Mouse (Mus musculus) layer of hippocampus, postnatal 25 days (tissue): ENCODE results near the gene Polr2i. TPM values are rescaled to one million over a fixed set of nuclear protein-coding genes. Genes with fewer than 3 reads are reported as not detected.
"Not testable (repeated sequence)": the region's sequence is repeated elsewhere in the genome, so short reads cannot be mapped to it uniquely, and the experiment has no call there.

Source experiments
- DNase-seq, 2 experiments: peaks; one replicate each; pipeline ENCODE4 v3.0.0; 2022; ENCODE audit warnings: mixed read lengths in 2 of 2, low spot score in 1 of 2; ENCODE audit errors: extremely low spot score in 1 of 2
- total RNA-seq, 2 experiments: library from RNA; stranded (reverse); gene quantifications; 2 replicates each; pipeline ENCODE4 v1.2.3; 2021

Polr2i gene
- total RNA-seq, 2 experiments from 2014 or later: 60.0 to 64.5 TPM

GRCm38 (mm10) chr7:30202895-30203690, 28.7 kb upstream of the Polr2i start:
- DNase-seq: no peak

DNA sequence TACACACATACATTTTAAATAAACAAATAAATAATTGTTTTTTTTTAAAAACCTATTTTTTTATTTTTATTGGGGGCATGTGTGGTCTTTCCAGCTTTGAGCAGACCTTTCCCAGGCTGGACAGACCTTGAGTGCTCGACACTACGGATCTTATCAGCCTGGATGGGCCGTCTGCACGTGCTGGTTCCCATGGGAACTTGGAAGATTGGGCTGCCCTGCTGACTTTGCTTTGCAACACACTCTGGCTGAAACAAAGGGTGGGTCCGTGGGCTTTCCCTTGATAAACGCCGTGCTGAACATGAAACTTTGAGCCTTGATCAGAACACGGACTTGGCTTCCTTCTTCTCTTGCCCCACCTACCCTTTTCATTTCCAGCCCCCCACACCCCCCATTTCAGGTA, 27.4 kb upstream of the Polr2i start:
- DNase-seq: no peak

DNA sequence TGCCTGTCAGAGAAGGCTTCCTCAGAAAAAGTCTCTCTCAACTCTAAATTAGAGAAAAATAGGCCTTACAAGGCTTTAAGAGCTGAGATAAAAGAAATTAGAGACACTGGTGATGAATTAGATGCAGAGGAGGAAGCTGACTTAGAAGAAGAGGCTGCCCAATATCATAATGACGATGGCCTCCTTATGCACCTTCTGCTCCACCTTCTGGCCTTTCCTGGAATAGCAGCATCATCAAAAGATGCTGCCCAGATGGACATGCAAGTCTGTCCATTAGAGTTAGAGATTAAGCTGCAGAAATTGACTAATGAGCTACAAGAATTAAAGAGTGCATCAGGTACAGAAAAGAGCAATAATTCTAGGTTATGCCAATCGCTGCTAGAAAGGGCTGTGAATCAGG, 26.4 kb upstream of the Polr2i start:
- peak in 1 of 2 experiments; percentile 69 for DNase-seq

GRCm38 (mm10) chr7:30206364-30206763, 25.4 kb upstream of the Polr2i start:
- DNase-seq: not testable (repeated sequence)

DNA sequence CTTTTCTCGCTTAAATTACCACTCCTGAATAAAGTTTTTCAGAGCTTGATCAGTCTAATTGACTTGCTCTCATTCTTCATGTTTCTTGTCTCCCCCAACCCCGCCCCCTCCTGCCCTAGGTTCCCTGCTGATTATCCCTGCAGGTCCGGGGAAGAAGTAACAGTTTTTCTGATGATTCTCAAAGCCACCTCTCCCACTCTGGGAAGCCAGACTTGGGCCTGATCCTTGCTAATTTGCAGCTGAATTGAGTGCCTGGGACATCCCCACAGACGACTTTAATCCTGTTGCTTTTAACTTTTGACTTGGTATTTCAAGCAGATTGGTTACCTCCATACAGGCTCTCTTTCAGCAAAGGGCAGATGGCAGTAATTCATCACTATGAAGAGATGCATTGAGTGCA, 20.7 kb upstream of the Polr2i start:
- no peak for DNase-seq

- DNase-seq: no peak
Measured at GRCm38 (mm10) chr7:30213881-30214280, 17.9 kb upstream of the Polr2i start.

GRCm38 (mm10) chr7:30215875-30216274, 15.9 kb upstream of the Polr2i start:
- DNase-seq: no peak

DNA sequence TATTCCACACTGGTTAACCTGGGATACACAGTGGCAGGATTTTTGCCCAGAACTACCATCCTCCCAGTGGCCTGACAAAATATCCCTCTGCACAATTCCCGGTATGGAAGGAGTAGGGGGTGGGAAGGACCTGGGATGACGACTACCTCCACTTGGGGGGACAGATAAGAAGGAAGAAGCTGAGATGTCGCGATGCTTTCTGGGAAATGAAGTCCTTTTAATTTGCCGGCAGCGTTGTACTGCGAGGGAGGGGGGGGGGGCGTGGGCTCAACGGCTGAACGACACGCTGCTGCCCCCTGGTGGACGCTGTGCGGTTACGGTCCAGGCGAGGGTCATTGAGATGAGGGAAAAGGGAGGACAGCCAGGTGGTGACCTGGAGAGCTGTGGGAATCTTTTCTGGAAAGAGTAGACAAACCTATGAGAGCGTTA, 15.0 kb upstream of the Polr2i start:
- peak; percentile 56 to 88 for DNase-seq

DNA sequence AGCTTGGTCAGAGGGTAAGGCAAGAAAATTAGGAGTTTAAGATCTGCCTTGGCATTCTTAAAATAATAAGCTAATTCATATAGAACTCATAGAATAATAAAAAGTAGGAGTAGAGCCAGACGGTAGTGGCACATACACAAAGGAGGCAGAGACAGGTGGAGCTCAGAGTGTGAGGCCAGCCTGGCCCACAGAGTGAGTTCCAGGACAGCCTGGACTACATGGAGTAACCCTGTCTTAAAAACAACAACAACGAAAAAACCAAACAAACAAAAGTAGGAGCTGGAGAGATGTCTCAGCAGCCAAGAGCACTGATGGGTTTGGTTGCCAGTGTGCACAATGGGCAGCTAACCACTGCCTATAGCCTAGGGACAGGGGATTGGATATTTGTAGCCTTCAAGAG, 14.5 kb upstream of the Polr2i start:
- no peak for DNase-seq

DNA sequence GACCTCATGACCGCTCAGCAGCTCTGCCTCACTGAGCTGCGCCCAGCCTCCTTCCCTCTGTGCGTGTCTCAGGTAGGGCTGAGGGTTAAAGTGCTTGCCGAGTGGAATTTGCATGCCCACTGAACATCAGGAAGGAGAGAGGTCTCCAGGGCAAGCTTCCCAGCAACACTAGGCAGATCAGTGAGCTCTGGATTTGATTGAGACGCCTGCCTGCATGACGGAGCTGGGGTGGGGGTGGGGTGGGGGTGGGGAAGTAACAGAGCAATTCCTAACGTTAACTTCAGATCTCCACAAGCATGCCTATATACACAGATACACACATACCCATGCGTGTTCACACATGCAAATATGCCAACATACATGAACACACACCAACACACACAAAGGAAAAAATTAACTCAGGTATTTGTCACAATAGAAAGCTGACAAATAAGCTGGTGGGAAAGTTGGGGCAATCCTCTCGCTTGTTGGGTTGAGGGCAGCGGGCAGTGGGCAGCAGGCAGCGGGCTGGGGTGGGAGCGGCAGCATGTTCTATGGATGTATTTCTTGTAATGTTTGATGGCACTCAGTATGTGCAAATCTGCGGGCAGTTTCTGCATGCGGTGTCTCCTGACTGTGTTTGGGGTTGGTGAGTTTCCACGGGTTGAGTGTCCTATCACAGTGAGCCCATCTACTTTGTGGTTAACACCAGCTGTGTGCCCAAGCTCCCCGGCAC, 12.3 kb upstream of the Polr2i start:
- DNase-seq: peak in 1 of 2 experiments; percentile 67

DNA sequence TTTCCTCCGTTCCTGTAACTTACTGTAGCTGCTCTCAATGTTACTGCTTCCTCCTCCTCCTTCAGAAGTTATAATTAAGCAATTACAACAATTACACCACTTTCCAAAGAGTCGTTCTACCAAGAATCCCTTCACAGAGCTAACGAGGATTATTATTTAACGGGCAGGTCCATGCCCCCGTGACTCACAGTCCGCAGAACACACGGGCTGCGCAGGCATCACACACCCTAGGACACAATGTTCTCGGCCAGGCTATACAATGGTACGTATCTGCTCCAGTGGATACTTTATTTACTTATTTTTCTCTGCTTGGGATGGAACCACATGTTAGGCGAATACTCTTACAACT, 11.8 kb upstream of the Polr2i start:
- DNase-seq: no peak

DNA sequence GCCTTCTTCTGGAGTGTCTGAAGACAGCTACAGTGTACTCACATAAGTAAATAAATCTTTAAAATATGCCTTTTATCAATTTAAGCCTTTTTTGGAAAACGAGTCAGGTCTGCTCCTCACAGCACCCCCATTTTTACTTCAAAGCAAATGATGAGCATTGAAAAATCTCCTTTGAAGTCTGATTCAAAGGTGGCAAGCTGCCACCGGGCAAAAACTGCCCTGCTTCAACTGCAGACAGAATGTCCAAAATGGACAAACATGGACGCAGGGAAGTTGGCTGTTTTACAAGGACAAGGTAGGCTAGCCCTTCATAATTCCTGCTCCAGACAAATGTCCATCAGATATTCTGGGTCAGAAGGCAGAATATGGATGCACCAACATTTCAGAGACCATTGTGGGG, 10.3 kb upstream of the Polr2i start:
- DNase-seq: no peak

DNA sequence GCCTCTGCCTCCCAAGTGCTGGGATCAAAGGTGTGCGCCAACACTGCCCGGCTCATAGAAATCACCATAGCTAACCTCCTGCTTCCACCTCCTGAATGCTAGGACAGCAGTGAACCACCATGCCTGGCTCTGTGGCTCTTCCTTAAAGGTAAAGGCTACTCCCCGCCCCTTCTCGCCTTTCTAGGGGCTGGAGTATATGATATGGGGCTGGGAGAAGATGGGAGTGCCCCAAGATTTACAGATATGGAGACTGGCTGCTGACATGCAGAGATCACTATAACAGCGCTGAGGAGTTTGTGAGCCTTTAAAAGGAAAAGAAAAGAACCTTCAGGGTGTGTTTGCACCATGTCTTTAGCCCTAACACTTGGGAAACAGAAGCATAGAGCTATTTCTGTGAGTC, 9.5 kb upstream of the Polr2i start:
- no peak for DNase-seq

DNA sequence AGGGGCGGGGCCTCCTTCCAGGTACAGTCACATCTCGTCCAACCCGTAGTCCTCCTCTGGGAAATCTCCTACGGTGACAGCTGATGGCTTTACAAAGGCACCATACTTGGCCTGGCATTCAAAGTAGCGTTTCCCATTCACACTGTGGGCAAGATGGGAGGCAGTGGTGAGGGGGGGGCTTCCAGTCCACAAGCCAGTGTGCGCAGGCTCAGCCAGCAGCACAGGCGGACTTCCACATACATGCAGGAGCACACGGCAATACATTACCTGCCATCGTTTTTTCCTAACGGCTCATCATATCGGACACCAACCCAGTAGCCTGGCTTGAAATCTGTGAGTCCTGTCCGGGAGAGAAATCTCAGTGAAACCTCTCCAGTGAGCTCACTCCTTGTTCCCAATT, 7.5 kb upstream of the Polr2i start:
- DNase-seq: no peak

GRCm38 (mm10) chr7:30231328-30231668, 450 bp upstream of the Polr2i start:
- no peak for DNase-seq

GRCm38 (mm10) chr7:30232631-30233148, 942 bp downstream of the Polr2i start:
- peak; percentile 15 to 49 for DNase-seq

DNA sequence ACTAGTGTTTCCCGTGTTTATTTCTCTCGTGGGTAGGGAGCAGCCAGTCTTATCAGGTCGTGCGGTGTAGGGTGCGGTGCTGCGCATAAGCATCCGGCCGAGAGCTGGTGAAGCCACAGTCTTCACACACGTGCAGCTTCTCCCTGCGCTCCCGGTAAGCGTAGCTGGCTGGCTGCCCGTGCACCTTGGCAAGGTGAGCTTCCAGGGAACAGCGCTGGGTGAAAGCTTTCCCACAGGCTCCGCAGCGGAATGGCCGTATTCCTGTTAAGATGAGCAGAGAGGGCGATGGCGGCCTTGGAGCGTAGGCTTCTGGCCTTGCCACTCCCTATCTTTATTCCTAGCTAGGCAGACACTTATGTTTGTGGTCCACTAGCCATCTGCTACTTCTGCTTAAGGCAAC, 1.6 kb downstream of the Polr2i start:
- DNase-seq: no peak

- no peak for DNase-seq
Measured at GRCm38 (mm10) chr7:30234276-30234858, 2.6 kb downstream of the Polr2i start.

DNA sequence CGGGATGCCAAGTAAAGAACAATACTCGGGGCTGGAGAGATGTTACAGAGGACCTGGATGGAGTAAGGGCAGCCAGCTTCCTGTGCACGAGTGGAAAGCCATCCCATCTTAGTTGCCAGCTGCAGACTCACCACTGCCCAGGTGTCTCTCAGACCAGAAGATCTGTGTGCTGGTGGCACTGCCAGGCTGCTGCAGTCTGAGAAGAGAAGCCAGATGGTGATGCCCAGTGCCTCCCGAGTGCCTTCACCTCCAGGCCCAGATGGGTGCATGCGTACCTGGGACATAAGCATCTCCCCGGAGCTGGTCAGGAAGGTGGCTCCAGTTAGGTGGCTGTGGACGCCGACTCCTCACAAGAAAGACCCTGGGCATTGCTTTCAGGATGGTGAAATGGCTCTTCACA, 3.3 kb downstream of the Polr2i start:
- no peak for DNase-seq

DNA sequence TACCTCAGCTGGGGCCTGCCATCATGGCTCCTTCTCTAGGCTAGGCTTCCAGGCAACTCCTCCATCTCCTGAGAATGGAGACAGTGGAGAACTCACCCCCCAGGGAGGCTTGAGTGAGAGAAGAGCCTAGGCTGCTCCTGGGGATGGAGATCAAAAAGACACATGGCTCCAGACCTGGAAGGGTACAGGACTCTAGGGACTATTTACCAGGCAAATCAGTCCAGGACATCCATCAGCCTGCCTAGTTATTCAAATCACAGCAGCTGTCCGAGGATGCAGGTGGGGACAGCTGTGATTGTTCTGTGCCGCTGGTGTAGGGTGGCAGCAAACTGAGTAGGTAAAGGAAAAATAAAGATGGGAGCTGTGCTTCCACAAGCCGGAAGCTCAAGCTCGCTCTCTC, 3.9 kb downstream of the Polr2i start, which contains the start of gene Ovol3:
Gene Ovol3, minus strand, starts transcription at position 101 of the 400 bp plus-strand sequence.
- DNase-seq: no peak

DNA sequence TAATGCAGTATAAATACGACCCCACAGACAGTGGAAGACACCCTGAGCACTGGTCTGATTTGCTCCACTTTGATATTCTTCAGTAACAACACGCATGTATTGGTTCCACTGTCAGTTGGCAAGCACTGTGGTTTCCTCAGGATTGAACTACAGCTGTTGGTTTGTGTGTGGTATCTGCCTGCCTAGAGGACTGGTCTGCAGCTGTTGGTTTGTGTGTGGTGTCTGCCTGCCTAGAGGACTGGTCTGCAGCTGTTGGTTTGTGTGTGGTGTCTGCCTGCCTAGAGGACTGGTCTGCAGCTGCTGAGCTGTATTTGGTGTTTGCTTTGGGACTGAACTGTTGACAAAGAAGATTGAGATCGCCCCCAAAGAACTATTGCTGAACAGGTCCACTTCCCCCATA, 5.6 kb downstream of the Polr2i start:
- DNase-seq: not testable (repeated sequence)
